Mouse (Mus musculus) mouse embryonic stem cell (cell line): Measurements from ENCODE around the gene L1td1.

Experiments
- in situ Hi-C, 2 experiments: fragments of 300-500 bp; cut with MboI; formaldehyde crosslinking; loops; 1 replicate in 1 of 2; 3 replicates in 1 of 2; pipeline ENCODE4 v1.14.3; 2019 to 2020; ENCODE audit warnings: low sequenced_read_pairs in 2 of 2, low pct_unique_long_range_greater_than_20kb in 1 of 2, mixed read lengths in 1 of 2; ENCODE audit not compliant: unreplicated experiment in 1 of 2

L1td1 gene

DNA sequence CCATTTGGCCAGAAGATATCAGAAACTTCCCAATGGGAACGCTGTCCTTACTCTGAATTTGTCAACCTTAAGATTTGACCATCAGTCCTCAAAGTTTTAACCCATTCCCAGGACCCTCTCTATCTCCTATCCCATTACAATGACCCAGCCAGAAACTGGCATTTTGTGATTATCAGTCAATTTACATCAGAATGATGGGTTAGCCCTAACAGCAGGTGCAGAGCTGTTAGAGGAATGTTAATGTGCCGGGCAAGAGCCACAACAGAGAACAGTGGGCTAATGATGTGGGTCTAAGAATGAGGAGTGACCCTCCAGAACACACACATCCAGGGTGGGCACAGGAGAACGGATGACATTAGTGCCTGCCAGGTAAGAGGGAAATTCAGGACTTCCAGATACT is 59.7 kb downstream of the L1td1 start:
- in situ Hi-C loops, result no loop called here
